Mouse (Mus musculus) effector memory CD4-positive, alpha-beta T cell, adult 7 months (primary cell): ENCODE data around the gene Pla2r1. TPM values are rescaled to one million over a fixed set of nuclear protein-coding genes. Genes with fewer than 3 reads are reported as not detected.

ENCODE experiments used
- polyA plus RNA-seq: library from polyadenylated mRNA; unstranded; fragments of 100-300 nt; shearing (Covaris generic); gene quantifications from one replicate; pipeline ENCODE4 v1.2.1, GENCODE M21; 2017

The Pla2r1 gene
- polyA plus RNA-seq: 1.2 TPM

GRCm38 (mm10) chr2:60552902-60553682 is at the start of gene Pla2r1:
Gene Pla2r1, minus strand, starts transcription at chr2:60553308.

GRCm38 (mm10) chr2:60382858-60383669 is 170.0 kb downstream of the Pla2r1 start, which contains the start of gene Ly75:
Gene Ly75, minus strand, starts transcription at chr2:60383303.

Other genes with a start within 250 kb of the Pla2r1 start
- 28.3 TPM for gene Ly75, start 170.0 kb downstream of the Pla2r1 start, polyA plus RNA-seq
- gene Itgb6, start 169.3 kb upstream of the Pla2r1 start, polyA plus RNA-seq: 0.66 TPM